Mouse (Mus musculus): Measurements from ENCODE around the gene Polg2.
"Not testable (repeated sequence)": the region's sequence is repeated elsewhere in the genome, so short reads cannot be mapped to it uniquely, and the experiment has no call there.

Gene Polg2

DNA sequence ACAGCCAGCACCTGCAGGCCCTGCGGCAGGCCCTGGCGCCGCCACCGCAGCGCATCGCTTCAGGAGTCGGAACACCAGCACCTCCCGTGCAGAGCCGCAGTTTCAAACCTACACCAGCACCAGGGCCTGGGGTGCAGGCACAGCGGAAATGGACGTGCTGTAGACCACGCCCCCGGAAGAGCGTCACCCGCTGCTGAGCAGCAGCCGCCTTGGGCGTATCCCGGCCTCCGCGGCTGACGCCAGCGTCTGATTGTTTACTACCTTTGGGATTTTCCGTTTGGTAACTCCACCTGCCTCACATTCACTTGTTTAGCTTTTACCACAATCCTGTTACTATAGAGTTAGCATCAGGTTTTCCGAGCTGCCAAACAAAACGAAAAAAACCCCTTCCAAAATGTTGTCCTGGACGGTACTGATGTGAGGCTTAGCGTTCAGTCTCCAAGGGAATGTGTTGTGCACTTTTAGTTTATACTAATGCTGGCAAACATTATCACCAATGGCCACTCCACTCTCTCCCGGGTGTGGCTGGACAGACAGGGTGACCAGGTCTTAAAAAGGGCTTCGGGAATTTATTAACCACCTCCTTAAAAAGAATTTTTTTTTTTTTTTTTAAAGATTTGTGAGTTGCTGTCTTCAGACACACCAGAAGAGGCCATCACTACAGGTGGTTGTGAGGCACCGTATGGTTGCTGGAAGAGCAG, at the start of gene Polg2:
Gene Polg2, minus strand, starts transcription at position 150 of the 701 bp plus-strand sequence.
- DNase-seq (ENCODE audit: low spot score in 2 of 2): peak; percentile 90 to 95

DNA sequence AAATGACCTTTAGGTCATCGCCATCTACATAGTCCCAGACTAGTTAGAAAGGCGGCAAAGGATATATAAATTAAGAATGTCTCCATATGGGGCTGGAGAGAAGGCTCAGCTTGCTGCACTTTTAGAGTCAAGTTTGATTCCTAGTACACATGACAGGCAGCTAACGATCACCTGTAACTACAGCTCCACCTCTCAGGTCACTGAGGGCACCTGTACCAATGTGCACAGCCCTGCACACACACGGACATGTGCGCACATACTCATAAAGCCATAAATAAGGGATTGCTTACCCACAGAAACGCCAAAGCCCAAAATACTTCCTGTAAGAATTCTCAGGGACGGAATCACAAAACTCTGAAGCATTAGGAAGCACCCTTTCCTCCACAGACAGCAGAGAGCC, 48.7 kb upstream of the Polg2 start:
- DNase-seq (ENCODE audit: low spot score in 2 of 2): no peak

DNA sequence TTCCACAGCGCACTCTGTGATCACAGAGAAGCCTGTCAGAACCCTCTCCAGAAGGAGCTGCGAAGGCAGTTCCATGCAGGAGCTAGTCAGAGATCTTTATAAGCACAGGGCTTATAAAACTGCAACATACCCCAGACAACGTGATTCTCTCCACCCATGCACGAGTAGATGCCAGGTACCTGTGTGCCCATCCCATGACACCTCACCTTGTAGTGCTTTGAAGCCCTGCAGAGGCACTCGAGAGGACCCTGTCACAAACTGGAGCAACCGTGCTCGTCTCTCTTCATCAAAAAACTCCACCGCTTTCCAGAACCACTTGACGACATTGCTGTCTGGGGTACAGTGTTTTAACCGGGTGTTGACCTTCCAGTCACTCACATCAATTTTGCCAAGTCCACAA, 45.1 kb upstream of the Polg2 start:
- DNase-seq (ENCODE audit: low spot score in 2 of 2): no peak

DNA sequence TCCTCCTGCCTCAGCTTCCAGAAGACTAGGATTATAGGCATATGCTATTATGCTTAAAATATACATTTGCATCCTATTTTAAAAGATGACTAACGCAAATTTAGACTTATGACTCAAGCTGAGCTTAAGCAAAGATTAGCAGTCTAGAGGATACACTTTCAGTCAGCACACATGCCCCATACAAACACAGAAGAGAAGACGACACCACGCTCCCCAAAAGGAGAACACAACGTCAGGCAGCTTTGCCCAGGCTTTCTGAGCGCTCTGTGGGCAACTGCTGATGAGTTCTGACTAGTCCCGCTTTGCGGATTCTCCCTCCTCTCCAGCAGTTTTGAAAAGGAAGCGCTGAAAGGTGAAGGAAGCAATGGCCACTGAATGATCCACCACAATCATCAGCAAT, 44.4 kb upstream of the Polg2 start:
- DNase-seq (ENCODE audit: low spot score in 2 of 2): peak in 1 of 2 experiments; percentile 14

DNA sequence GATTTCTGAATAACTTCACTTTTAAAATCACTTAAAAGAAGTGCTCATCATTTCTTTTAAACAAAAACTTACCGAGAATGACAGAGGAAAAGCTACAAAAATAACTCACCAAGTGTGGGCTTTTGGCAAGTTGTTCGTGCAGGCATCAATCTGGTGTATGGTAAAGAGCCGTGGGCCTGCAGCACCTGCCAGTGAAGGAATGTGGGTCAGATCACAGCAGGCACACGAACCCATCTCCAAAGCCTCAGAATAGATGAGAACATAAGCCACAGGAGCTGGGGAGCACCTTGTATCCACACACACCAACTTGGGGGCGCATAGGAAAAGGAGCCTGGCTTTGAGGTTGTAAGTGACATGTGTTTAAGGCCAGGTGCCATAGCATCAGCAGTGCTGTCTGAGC, 43.6 kb upstream of the Polg2 start:
- peak; percentile 68 to 74 for DNase-seq (ENCODE audit: low spot score in 2 of 2)

DNA sequence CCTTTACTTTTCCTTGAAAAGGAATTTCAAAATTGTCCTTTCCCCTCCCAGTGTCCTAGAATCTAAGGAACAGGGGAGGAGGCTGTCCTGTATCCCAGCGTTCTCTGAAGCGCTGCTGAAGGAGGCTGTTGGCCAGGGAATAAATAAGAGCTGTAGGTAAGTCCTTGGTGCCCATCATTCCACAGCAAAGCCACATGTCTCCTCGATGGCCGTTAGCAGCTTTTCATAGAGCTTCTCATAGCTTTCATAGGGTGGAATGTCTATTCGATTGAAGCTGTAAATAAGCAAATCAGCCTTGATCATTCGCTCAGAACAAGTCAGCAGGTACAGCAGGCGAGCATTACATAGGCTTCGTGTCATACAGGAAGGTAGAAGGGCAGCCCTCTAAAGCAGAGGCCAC, 43.2 kb upstream of the Polg2 start:
- DNase-seq (ENCODE audit: low spot score in 2 of 2): no peak

DNA sequence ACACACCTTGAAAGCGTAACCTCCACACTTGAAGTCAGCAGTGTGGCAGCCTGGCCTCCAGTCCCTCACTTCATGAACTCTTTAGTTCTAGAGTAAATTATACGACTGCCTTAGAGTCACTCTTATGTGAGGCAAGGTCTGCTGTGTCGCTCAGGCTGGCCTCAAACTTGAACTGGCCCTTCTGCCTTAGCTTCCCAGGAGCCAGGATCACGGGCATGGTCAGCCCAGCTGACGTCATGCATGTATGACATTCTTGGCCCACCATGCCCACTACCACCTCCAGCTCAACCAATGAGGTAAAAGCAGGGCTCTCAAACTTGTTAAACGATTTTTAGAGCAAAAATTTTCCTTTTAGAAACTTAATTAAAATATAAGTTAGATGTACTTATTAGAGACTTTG, 42.1 kb upstream of the Polg2 start:
- DNase-seq (ENCODE audit: low spot score in 2 of 2): no peak

DNA sequence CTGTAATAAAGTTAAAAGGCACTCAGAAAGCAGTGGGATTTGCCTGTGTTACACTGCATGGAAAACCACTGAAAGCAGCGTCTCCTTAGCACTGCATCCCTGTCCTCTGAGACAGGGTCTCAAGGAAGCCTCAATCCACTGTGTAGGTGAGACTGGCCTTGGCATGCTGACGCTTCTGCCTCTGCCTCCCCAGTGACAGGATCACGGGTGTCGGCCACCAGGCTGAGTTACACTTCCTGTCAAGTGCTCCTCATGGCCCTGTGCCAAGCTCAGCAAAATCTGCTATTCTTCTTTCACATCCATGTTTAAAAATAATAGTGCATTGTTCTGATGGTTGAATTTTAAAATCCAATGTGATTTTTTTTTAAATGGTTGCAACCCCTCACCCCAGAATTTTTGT, 41.6 kb upstream of the Polg2 start:
- DNase-seq (ENCODE audit: low spot score in 2 of 2): peak in 1 of 2 experiments; percentile 40

DNA sequence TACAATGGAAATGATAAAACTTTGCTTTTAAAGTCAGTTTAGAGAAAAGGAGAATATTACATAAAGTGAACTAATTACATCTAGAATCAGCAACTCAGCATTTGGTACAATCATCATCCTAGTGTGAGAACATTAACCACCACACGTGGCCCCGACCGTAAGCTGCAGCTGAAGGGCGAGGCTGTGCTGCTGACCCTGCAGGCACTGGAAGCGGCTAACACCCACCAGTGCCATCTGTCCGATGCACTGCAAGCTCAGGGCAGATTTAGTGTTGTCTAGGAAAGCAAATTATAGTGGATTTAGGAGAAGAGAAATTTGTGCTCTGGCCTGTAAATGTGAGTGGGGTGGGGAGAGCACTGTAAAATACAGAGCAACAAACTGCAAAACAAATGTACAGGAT, 40.9 kb upstream of the Polg2 start:
- peak in 1 of 2 experiments; percentile 32 for DNase-seq (ENCODE audit: low spot score in 2 of 2)

DNA sequence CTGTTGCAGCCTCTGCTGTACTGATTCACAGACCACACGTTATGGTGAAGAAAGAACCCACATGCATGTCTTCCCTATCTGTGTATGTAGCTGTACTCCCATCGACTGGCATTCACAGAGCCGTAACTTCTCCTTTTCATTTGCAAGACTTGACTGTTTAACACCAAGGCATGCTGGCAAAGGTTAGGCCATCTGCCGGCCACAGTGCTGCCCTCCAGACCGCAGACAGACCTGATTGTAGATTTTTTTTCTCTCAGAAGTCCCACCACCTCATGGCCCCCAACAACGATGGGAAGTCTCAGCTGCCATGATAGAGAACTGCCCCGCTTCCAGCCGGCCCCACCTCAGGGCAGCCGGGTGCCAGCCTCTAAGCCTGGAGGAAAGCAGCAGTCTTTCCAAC, 40.3 kb upstream of the Polg2 start:
- no peak for DNase-seq (ENCODE audit: low spot score in 2 of 2)

DNA sequence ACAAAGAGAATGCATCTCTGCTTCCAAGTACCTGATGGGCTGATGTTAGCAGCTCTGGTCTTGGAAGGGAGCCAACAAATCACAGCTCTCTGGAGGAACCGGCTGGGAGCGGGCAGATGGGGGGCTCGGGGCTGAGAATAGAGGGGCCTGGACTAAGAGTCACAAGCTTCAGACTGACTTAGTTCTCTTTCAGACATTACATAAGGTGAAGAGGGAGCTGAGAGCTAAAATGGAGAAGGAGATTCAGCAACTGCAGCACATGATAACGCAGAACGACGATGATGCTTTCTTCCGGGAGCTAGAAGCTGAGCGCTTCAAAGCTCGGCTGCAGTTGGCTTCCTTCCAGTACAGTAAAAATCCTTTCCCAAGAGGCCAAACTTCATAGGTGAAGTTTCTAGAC, 39.0 kb upstream of the Polg2 start:
- DNase-seq (ENCODE audit: low spot score in 2 of 2): peak; percentile 34 to 47

DNA sequence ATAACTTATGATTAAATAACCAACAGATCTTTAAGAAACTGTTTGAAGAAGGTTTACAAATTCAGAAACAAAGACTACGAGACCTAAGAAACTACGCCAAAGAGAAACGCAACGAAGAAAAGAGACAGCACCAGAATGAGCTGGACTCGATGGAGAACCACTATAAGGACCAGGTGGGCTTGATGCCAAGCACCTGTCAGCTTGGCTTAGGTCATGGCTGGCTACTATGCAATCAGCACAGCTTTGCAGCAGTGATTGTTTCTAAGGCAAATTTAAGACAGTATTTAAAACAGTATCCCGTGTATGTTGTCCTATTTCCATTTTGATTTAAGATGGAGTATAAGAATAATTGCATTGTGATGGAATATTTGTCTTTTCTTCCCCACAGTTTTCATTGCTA, 38.5 kb upstream of the Polg2 start:
- no peak for DNase-seq (ENCODE audit: low spot score in 2 of 2)

DNA sequence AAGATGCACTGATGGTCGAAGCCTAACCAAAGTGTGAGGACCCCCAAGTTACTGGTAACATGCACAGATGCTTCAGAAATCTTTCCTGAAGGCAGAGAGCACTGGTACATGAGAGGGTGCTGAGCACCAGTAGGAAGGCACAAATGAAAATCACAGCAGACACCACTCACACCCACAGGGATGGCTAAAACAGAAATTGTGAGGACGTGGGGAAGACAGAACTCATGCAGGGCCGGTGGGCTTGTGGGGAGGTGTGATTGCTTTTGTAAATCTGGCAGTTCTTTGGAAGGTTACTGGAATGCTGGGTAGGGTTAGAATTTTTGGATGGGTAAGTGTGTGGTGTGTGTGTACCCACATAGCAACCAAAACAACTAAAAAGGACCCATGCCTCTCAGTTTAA, 37.8 kb upstream of the Polg2 start:
- DNase-seq (ENCODE audit: low spot score in 2 of 2): peak in 1 of 2 experiments; percentile 22

DNA sequence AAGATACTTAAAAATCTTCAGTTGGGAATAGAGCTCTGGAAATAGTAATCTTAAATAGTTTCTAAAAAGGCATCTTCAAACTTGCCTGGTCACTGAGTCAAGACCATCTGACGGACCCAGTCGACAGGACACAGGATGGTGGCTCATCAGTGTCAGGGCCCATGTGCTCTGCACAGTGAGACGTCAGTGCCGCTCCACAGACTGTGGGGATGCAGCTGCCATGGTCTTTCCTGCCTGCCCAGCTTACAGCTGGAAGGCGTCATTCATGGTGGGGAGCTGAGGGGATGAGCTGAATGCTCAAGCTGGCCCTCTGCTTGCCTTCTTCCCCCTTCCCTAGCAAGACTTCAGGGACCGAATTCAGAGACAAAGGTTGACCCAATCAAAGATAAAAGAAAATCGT, 37.0 kb upstream of the Polg2 start:
- DNase-seq (ENCODE audit: low spot score in 2 of 2): no peak

DNA sequence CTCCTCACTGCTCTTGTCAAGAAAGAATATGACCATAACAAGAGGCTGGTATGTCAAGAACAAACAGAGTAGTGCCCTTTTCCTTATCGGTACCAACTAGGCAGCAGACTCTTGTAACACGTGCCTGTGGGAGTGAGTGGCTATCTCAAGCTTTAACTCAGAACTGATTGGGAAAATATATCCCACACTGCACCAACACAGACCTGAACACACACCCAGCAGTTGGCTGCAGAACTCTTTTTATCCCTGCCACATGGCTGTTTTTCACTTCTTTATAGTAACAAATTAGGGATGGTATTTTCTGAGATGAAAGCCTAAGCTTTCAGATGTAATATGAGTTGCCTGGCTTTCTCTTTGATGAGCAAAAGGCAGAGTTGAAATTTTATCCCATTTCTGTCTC, 36.4 kb upstream of the Polg2 start:
- peak in 1 of 2 experiments; percentile 17 for DNase-seq (ENCODE audit: low spot score in 2 of 2)

DNA sequence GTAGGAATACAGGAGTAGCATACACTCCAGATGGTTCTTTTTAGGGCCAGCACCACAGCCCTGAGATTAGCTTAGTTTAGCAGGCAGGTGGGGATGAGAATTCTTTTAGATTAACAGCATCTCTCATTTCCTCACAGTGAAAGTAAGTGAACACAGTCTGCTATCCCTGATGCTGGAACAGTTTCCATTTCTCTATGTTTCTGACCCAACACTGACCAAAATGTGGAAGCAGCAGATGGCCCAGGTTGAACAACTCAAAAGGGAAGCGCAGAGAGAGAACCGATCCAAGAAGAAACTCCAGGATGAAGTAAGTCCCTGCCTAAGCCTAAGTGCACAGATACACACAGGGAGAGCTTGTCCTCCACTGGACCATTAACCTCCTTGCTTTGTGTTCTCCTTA, 36.0 kb upstream of the Polg2 start:
- DNase-seq (ENCODE audit: low spot score in 2 of 2): peak in 1 of 2 experiments; percentile 10

DNA sequence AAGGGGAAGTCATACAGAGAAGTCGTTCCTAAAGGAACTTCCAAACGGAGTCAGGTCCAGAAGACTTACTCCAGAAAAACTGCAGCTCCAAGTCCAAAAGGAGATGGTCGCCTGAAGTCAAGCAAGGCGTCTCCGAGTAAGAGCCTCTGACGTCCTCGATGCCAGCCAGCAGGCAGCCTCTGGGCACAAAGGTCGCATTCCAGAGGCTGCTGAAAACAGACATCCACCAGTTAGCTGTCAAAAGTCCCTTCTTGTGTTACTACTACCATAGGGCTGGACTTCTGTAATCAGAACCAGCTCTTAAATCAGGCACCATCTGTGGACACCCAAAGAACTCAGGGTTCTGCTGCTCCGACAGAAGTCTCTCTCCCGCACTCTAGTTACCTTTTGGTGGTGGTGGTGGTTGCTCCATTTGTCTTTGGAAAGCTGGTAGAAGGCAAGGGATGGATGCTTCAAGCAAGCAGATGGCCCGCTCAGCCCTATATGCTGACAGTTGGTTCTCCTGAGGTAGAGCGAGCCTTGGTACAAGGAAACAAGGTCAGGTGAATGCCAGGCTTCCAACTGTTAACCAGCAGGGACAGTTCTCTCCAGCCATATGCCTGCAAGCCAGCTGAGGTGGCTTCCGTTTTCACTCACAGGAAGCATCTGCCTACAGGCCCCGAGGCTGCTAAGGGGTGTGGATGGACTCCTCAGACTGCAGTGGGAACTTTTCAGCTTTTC, 35.4 kb upstream of the Polg2 start:
- DNase-seq (ENCODE audit: low spot score in 2 of 2): peak in 1 of 2 experiments; percentile 15

DNA sequence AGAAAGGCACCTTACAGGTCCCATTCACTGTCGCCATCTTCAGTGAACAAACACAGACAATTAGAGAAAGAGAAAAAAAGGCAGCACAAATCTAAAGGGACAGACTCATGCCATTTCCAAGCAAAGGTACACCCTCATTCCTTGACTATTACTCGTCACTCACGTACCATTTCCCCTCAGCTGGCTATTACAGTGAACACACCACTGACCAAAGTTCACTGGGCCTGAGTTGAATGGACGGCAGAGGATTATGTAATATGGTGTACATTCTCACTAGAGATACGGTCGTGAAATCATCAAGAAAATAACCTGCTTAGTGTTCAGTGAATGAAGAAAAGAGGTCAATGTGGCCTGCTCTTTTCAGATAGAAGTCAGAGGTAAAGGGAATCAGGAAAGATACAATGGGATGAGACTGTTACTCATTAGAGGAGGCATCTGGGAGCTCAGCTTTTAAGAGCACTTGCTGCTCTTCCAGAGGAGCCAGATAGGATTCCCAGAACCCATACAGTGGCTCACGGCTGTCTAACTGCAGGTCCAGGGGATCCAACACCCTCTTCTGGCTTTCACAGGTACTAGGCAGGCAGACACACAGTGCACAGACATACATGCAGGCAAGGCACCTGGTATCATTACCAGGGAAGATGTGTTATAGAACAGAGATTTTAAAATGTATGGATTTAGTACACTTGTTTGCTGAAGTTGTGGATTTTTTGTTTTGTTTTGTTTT, 33.2 kb upstream of the Polg2 start:
- DNase-seq (ENCODE audit: low spot score in 2 of 2): no peak

DNA sequence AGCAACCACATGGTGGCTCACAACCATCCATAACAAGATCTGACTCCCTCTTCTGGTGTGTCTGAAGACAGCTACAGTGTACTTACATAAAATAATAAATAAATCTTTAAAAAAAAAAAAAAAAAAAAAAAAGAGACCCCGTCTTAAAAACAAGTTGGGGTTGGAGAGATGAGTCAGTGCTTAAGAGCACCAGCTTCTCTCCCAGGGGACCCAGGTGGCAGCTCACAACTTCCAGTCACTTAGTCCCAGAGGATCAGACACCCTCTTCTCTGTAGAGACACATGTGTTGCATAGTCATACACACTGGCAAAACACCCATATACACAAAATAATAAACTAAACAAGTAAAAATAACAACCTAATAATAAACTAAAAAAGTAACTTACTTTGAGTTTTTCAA, 28.1 kb upstream of the Polg2 start:
- not testable (repeated sequence) for DNase-seq (ENCODE audit: low spot score in 2 of 2)

DNA sequence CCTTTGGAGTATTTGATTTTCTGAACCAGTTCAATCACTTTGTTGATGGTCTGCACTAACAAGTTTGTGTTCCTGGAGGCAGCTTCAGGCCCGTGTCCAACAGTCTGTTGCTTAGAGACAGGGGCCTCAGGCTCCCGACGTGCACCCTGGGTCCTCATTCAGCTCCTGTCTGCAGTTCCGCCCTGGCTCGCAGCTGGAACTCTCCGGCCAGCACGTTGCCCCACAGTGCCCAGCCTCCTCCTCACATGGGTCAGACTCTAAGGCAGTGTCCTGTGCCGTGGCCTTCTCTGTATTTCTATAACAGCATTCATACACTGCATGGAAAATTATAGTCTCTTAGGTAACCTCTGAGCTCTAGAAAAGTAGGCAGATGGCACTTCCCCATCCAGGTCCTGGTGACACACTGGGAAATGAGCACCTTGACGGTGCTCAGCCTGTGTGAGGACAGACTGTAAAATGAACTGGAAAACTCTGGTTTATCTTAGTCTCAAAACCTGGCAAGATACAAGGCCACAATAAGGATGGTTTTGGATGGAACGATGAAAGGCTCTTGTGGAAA, 22.8 kb upstream of the Polg2 start:
- DNase-seq (ENCODE audit: low spot score in 2 of 2): no peak

DNA sequence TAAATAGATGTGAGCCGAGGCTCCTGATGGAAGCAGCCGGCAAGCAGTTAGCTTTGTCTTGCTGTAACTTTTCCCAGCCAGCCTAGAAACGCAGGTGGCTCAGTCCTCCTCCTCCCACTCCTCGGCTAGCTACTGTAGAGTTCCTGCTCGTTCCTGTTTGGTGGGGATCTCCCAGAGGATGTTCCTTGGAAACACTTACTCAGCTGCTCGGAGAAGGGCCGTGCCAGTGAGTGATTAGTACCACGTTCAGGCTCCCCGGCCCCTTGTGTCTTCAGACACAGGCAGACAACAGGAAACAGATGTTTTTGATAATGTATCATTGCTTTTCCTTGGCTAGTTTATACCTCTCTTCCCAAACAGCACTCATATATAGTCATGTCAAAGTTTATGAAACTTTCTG, 16.3 kb upstream of the Polg2 start:
- DNase-seq (ENCODE audit: low spot score in 2 of 2): no peak

DNA sequence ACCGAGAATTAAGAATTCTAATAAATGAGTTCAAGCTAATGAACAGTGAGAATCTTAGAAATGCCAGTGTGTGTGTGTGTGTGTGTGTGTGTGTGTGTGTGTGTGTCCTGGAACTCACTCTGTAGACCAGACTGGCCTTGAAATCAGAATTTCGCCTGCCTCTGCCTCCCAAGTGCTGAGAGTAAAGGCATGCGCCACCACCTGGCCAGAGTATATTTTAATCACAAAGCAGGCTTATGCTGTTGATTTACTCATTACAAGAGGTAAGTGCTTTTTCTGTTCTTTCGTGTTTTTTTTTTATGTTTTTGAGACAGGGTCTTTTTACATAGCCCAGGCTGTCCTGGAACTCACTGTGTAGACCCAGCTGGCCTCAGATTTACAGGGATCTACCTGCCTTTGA, 14.5 kb upstream of the Polg2 start:
- DNase-seq (ENCODE audit: low spot score in 2 of 2): no peak

All from right cerebral cortex, adult 2 months (tissue).